Mouse (Mus musculus) fat pad, adult 2 months (tissue): ENCODE results near the gene Hk2.

Experiments
- DNase-seq: peaks from one replicate; pipeline ENCODE4 v3.0.0-alpha.2; 2011; ENCODE audit warnings: low read depth, low spot score; ENCODE audit errors: extremely low read depth

The Hk2 gene

GRCm38 (mm10) chr6:82771059-82771458, 3.2 kb downstream of the Hk2 start:
- DNase-seq, result peak; percentile 94

- no peak for DNase-seq
Observed at GRCm38 (mm10) chr6:82770286-82770685, 4.0 kb downstream of the Hk2 start.

DNA sequence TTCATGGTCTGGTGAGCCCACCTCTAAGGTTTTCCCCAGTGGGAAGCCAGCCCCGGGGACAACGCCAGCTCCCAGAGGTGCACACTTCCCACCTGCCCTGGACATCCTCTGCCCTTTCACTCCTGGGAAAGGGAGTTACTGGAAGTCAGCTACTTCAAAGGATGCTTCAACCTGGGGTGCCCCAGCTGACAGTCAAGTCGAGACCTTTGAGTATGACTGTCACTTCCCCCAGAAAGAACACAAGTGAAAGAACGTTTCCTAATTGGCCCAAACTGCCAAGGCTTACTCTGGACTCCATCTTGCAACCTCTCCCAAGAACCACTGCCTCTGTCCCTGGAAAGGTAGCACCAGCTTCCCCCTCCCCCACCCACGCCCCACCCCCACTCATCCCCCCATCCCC, 4.5 kb downstream of the Hk2 start:
- no peak for DNase-seq

GRCm38 (mm10) chr6:82767734-82768586, 6.3 kb downstream of the Hk2 start:
- DNase-seq, result peak; percentile 93

DNA sequence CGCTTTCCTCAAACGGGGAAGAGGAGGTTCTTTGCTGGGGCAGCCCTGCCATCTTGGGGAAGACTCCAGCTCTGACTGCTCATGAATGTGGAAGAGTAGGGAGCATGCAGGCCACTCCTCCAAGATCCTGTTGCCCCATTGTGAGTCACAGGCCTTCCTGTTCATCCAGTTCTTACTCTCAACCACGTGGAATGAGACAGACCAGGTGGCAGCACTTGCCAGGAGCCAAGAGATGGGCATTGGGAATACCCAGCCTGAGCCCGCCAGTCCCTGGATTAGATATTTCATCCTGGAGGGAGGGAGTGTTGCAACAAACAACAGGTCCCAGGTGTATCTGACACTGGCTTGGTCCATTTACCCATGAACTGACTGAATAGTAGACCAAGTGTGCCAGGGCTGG, 7.6 kb downstream of the Hk2 start:
- DNase-seq, result peak; percentile 98

DNA sequence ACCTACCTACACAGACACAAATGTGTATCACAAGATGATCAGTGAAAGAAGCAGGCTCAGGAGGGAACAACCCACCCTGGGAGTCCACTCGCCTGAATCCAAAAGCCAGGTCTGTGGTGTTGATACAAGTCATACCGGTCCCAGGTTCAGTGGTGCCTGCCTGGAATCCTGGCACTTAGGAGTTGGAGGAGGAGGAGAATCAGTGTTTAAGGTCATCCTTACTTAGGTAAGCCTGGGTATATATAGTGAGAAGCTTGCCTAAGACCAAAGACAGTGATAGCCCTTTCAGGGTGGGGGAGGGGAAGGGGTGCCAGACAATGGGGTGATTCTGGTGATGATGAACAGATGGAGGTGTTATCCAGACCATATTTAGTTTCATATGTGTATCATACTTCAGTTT, 9.0 kb downstream of the Hk2 start:
- DNase-seq, result no peak

GRCm38 (mm10) chr6:82763871-82764503, 10.3 kb downstream of the Hk2 start:
- no peak for DNase-seq

DNA sequence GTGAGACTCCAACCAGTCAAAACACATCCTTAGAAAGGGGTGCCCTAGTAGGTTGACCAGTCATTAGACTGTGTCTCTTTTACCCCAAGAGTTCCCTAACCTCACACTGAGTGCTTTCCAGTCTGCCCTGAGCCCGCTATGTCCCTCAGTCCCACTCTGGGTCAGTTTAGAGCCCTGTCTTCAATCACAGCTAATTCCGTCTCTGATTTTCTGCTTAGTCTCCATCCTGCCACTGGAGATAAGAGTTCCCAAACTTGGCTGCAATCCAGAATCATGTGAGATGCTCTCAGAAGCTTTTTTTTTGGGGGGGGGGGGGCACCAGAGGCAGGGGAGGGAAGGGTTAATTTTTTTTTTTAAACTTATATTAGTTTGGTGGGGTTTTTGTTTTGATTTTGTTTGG, 11.5 kb downstream of the Hk2 start:
- no peak for DNase-seq

DNA sequence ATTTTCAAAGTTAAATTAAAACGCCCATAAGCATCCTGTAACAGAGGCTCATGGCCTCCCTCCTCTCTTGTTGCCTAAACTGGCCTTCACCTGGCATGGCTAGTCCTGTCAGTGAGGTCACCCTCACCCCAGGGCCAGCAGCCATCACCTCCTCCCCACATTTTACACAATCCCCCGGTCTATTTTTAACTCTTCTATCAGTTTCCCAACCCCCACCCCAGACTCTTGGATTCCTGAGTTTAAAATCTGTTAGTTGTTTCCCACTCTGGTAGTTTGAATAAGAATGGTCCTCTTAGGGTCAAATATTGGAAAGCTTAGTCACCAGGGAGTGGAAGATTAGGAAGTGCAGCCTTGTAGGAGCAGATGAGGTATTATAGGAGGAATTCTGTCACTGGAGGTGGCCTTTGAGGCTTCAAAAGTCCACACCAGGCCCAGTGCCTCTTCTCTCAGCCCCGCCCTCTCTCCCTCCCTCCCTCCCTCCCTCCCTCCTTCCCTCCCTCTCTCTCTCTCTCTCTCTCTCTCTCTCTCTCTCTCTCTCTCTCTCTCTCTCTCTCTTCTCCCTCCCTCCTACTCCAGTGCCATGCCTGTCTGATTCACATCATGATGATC, 13.4 kb downstream of the Hk2 start:
- DNase-seq, result no peak

DNA sequence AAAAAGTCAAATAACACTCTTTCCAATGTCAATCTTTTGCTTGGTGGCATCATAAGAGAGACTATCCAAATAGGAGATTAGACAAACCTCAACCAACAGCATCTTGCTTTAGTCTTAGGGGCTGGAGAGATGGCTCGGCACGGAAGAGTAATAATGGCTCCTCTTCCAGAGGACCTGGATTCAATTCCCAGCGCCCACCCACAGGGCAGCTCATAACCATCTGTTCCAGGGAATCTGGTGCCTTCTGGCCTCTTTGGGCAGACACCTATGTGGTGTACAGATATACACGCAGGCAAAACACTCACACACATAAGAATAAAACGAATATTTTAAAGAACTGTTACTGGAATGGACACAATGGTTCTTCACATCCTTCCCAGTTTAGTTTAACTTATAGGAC, 15.0 kb downstream of the Hk2 start:
- DNase-seq, result no peak

DNA sequence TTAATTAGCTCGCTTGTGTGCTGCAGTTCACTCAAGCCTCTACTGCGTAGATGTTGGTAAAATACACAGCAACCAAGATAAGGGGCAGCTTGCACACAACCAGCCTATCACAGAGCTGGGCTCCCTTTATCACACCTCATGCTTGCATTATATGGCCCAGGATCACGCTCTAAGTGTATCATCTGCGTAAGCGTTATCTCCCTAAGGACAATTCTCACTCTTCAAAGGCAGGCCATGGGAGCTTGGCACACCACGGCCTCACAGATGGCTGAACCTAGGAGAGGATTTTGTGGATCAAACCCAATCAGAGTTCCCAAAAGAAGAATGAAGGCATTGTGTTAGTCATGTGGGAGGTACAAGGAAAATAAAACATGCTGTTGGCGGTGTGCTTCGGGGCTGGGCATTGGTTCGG, 17.4 kb downstream of the Hk2 start:
- no peak for DNase-seq

GRCm38 (mm10) chr6:82756216-82756615, 18.0 kb downstream of the Hk2 start:
- DNase-seq, result no peak

DNA sequence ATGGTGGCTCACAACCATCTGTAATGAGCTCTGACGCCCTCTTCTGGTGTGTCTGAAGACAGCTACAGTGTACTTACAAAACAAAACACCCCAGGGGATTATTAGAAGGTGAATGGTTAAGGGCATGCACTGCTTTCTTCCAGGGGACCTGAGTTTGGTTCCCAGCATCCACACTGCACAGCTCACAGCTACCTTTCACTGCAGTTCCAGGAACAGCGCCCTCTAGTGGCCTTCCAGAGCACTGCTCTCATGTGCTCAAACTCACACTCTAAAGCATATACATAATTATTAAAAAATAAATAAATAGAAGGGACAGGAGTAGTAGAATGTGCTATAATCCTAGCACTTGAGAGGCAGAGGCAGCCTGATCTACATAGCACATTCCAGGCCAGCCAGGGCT, 18.9 kb downstream of the Hk2 start:
- no peak for DNase-seq

GRCm38 (mm10) chr6:82754769-82755168, 19.5 kb downstream of the Hk2 start:
- DNase-seq, result no peak

GRCm38 (mm10) chr6:82753638-82754361, 20.5 kb downstream of the Hk2 start:
- DNase-seq, result no peak

GRCm38 (mm10) chr6:82753061-82753460, 21.2 kb downstream of the Hk2 start:
- DNase-seq, result no peak

DNA sequence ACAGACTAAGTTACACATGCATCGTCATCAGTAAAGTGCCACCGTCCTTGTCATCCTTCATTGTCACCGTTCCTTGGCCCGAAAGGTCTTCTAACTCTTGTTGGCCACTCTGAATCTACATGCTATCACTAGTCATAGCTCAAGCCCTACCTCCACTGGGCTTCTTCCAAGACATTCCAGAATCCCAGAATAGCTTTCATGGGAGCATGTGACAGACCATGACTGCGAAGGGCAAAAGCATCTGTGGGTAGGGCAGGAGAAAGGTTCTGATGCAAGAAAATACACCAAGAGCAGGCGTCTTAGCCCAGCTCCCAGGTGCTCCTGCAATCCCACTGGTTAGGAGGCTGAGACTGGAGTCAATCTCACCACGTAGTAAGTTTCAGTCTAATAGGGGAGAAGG, 22.5 kb downstream of the Hk2 start:
- no peak for DNase-seq

GRCm38 (mm10) chr6:82751031-82751430, 23.2 kb downstream of the Hk2 start:
- no peak for DNase-seq

DNA sequence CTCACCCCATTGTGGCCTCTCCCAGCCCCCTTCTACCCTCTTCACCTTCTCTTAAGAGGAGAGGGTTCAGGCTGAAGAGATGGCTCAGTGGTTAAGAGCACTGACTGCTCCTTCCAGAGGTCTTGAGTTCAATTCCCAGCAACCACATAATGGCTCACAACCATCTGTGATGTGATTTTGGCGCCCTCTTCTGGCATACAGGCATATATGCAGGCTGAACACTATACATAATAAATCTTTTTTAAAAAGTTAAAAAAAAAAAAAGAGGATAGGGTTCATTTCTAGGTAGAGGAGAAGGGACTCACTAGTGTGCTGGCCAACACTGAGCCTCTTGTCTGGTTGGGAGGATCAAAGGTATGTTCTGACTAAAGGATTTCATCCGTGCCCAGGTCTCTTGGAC, 24.2 kb downstream of the Hk2 start:
- DNase-seq, result no peak

GRCm38 (mm10) chr6:82748106-82748672, 26.1 kb downstream of the Hk2 start:
- no peak for DNase-seq

DNA sequence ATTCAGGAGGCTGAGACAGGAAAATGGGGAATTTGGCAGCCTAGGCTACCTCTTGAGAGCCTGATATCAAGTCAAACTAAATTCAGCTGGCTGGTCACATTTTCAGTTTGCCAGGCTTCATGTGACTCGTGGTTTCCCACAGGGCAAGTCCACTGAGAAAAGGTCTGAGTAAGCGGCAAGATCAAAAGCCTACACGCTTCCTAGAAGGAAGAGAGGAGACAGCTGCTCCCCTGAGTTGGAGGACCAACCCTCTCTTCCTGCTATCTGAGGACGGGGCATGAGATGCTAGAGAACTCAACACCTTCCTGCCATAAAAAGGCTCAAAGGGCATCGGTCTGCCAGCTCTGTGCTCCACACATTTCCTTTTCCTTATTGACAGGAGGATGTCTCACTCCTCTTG, 27.2 kb downstream of the Hk2 start:
- DNase-seq, result no peak
